Mouse (Mus musculus) liver, embryonic 16.5 days (tissue): ENCODE data around the gene Pln. TPM values are rescaled to one million over a fixed set of nuclear protein-coding genes. Genes with fewer than 3 reads are reported as not detected.

ENCODE experiments used
- polyA plus RNA-seq: library from polyadenylated mRNA; unstranded; fragments of >200 nt; fragmentation: Nextera tagmentation; extraction: Ambion mirVana; gene quantifications from 2 replicates; pipeline ENCODE4 v1.2.1, GENCODE M21; 2015

Pln gene
- polyA plus RNA-seq, 1 experiment from 2014 or later, result 0.66 TPM

Other genes starting within 250 kb of the Pln start
- 1.8 and 1.9 TPM in 2 replicates for gene Cep85l, start 42.3 kb downstream of the Pln start, polyA plus RNA-seq